Mouse (Mus musculus) kidney, postnatal 0 days (tissue): ENCODE data around the gene Gm21897. TPM values are rescaled to one million over a fixed set of nuclear protein-coding genes. Genes with fewer than 3 reads are reported as not detected.

Experiments used
- ATAC-seq: fragments of 200-750 bp; cut with Nextera tagmentation; replicated peaks from 2 replicates; pipeline ENCODE4 v1.8.0; 2017; ENCODE audit warnings: low read depth, moderate number of reproducible peaks, moderate TSS enrichment, moderate library complexity; ENCODE audit not compliant: low FRiP score
- DNase-seq: peaks from one replicate; pipeline ENCODE4 v3.0.0-alpha.2; 2016; ENCODE audit warnings: low spot score
- H3K27ac ChIP-seq: fragments of 300-500 bp; sonication (generic); 2 replicates; pipeline ENCODE4 v1.5.1; 2014; ENCODE audit warnings: mild to moderate bottlenecking
- H3K27me3 ChIP-seq: fragments of 300-500 bp; sonication (generic); 2 replicates; pipeline ENCODE4 v1.6.1; 2014; ENCODE audit warnings: low read length, mixed read lengths; ENCODE audit not compliant: insufficient read depth
- H3K36me3 ChIP-seq: fragments of 300-500 bp; sonication (generic); 2 replicates; pipeline ENCODE4 v1.6.1; 2014; ENCODE audit warnings: low read length, mixed read lengths; ENCODE audit not compliant: insufficient read depth
- H3K4me1 ChIP-seq: fragments of 300-500 bp; sonication (generic); replicated peaks from 2 replicates; pipeline ENCODE4 v1.6.1; 2014; ENCODE audit warnings: antibody characterized with exemption, low read length, mixed read lengths; ENCODE audit not compliant: insufficient read depth
- H3K4me2 ChIP-seq: fragments of 300-500 bp; sonication (generic); 2 replicates; pipeline ENCODE4 v1.6.1; 2014; ENCODE audit warnings: mild to moderate bottlenecking, low read length, moderate library complexity, mixed read lengths
- H3K4me3 ChIP-seq: fragments of 300-500 bp; sonication (generic); replicated peaks from 2 replicates; pipeline ENCODE4 v1.5.1; 2014; ENCODE audit warnings: low read depth, low read length
- H3K9ac ChIP-seq: fragments of 300-500 bp; sonication (generic); 2 replicates; pipeline ENCODE4 v1.6.1; 2014; ENCODE audit warnings: low read depth, low read length
- H3K9me3 ChIP-seq: fragments of 300-500 bp; sonication (generic); replicated peaks from 2 replicates; pipeline ENCODE4 v1.6.1; 2016; ENCODE audit warnings: low read length, inconsistent platforms, mixed read lengths
- CTCF ChIP-seq: IDR thresholded peaks from 2 replicates; pipeline ENCODE4 v1.5.1; 2016; ENCODE audit warnings: antibody characterized with exemption, low read depth, mild to moderate bottlenecking, moderate library complexity
- WGBS: fragments of 180-500 bp; shearing (Covaris S2); extraction: QIAGEN DNeasy Blood & Tissue Kit; methylation state at CpG from one replicate; pipeline ENCODE4 v1.1.7; 2014; 5-methylcytosine and 5-hydroxymethylcytosine counted together
- polyA plus RNA-seq: library from polyadenylated mRNA; unstranded; fragments of >200 nt; fragmentation: Nextera tagmentation; extraction: Ambion mirVana; gene quantifications from 2 replicates; pipeline ENCODE4 v1.2.1, GENCODE M21; 2015

Gene Gm21897
- polyA plus RNA-seq, 1 experiment from 2014 or later, result not detected

DNA sequence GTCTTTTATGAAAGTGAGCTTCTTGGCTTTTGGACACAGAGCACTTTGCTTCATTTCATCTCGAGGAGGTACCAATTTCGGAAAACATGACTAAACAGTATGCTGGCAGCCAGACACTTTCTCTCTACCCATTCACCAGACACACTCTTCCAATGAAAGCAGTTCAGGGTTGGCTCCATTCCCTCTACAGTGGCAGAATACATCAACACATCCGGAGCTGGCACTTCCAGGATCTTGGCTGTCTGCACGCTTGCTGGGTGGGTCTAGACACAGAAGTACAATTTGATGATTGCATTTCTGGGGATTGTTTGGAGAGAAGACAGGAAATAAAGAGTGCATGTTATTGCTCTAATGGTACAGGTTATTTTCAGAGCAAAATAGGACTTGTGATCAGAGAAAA, 21.8 kb downstream of the Gm21897 start:
- DNase-seq (no peak), ATAC-seq (no peak)
- Histone ChIP-seq H3K4me3 (no peak overlapping the region), H3K27me3 (no peaks in the 10 kb centered on the region), H3K4me1 (no peaks in the 10 kb centered on the region), H3K4me2 (no peak overlapping the region), H3K27ac (no peak overlapping the region), H3K9me3 (no peaks in the 10 kb centered on the region), H3K9ac (no peak overlapping the region), H3K36me3 (no peaks in the 10 kb centered on the region)
- no peak for TF ChIP-seq CTCF
- 83% methylated on average over 4 of the region's 4 CpGs for WGBS

DNA sequence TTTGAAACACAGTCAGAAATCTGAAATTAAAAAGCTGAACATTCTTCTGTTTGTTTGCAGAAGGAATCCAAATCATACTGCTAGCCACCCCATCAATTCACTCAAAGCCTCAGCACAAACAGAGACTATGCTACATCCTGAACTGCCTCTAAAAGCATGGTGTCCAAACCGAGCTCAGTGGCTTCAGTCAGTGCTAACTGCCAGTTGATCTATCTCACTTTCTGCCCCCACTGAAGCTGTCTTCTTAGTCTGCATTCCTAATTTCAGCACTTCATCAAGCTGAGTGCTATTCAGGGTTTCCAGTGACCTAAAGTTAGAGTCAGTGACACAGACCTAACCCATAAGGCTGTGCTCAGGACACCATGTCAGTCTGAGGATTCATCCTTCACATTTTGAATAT, 28.8 kb downstream of the Gm21897 start:
- Histone ChIP-seq H3K27ac (no peak overlapping the region), H3K36me3 (no peaks in the 10 kb centered on the region), H3K4me2 (no peak overlapping the region), H3K27me3 (no peaks in the 10 kb centered on the region), H3K9ac (no peak overlapping the region), H3K9me3 (no peaks in the 10 kb centered on the region), H3K4me1 (no peaks in the 10 kb centered on the region), H3K4me3 (no peak overlapping the region)
- 41% methylated on average over 1 of the region's 1 CpGs for WGBS
- no peak for DNase-seq
- no peak for ATAC-seq
- no peak for TF ChIP-seq CTCF

DNA sequence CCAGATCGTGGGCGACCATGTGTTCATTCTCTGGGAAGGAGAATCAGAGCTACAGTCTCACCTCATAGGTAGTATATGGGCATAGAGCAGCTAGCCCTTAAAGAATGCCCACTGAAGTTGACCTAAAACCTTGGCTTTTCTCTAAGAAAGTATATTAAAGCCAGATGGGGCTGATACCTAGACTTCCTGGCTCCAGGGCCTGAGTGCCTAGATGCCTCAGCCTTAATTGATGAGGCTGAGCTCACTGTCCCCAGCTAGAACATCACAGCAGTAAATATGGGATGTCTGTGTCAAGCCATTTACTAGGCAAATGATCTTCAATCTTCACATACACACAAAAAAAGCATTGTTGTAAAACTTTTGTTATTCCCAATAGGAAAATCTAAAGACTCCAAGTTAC, 32.1 kb downstream of the Gm21897 start:
- 76% methylated on average over 2 of the region's 2 CpGs for WGBS
- H3K4me1 ChIP-seq, result no peaks in the 10 kb centered on the region
- H3K36me3 ChIP-seq, result no peaks in the 10 kb centered on the region
- no peak for ATAC-seq
- no peak overlapping the region for H3K27ac ChIP-seq
- no peak overlapping the region for H3K9ac ChIP-seq
- no peak overlapping the region for H3K4me3 ChIP-seq
- TF ChIP-seq CTCF, result no peak
- H3K4me2 ChIP-seq, result no peak overlapping the region
- DNase-seq, result no peak
- no peaks in the 10 kb centered on the region for H3K9me3 ChIP-seq
- H3K27me3 ChIP-seq, result no peaks in the 10 kb centered on the region

DNA sequence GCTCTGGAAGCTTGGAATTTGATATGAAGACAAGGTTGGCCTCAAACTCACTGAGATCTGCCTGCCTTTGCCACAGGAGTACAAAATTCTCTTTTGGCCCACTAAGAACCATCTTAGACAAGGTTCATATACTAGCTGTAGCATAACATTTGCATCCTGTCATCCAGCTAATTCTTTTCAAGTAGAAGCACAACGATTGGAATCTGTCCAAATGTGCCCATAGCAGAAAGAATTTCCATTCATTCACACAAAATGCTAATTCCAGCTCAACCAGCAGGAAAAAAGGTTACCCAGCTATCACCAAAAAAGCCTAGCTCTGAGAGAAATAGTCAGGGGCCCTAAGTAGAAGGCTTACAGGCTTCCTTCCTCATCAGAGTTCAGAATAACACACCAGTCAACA, 34.0 kb downstream of the Gm21897 start:
- DNase-seq, result no peak
- no peak overlapping the region for H3K4me2 ChIP-seq
- H3K4me1 ChIP-seq, result no peaks in the 10 kb centered on the region
- no peaks in the 10 kb centered on the region for H3K27me3 ChIP-seq
- H3K9me3 ChIP-seq, result no peaks in the 10 kb centered on the region
- no peak for TF ChIP-seq CTCF
- no peak overlapping the region for H3K9ac ChIP-seq
- H3K36me3 ChIP-seq, result no peaks in the 10 kb centered on the region
- 57% methylated on average over 1 of the region's 1 CpGs for WGBS
- no peak for ATAC-seq
- no peak overlapping the region for H3K4me3 ChIP-seq
- no peak overlapping the region for H3K27ac ChIP-seq

DNA sequence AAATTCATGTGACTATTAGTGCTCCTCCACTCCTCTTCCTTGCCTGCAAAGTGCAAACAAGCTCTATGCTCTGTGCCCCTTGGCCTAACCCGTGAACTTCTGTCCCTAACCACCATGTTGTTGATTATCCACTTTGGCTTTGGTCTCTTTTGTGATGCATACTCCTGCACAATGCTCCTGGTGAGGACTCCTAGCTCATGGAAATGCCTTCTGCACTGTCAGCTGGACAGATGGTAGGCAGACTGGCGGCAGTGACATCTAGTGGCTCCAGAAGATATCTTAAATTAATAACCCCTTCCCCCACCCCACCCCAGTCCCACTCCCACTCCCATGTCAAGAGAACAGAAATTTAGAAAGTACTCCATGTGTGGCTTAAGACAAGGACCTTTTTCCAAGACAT, 35.1 kb downstream of the Gm21897 start:
- H3K4me2 ChIP-seq, result no peak overlapping the region
- H3K36me3 ChIP-seq, result no peaks in the 10 kb centered on the region
- WGBS, result 55% methylated on average over 2 of the region's 2 CpGs
- H3K27me3 ChIP-seq, result no peaks in the 10 kb centered on the region
- TF ChIP-seq CTCF, result peak; percentile 44
- H3K4me3 ChIP-seq, result no peak overlapping the region
- no peak overlapping the region for H3K27ac ChIP-seq
- no peak overlapping the region for H3K9ac ChIP-seq
- DNase-seq (no peak), ATAC-seq (no peak)
- no peaks in the 10 kb centered on the region for H3K9me3 ChIP-seq
- H3K4me1 ChIP-seq, result no peaks in the 10 kb centered on the region

DNA sequence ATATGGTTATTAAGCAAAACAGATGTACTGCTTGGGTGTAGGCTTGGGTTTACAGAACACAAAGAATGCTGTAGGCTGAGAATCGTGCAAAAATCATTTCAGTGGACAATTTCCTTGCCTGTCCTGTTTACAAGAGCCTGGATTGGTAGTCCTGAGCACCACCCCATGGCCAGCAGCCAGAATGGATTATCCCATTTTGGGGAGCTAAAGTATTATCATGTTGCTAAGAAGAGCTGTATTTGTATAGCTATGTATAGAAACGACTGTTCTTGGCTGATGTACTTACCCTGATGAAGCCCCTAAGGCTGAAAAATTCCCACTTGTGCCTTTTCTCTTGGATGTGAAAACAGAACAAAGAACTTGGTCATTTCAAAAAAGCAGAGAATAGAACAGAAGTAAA, 37.6 kb downstream of the Gm21897 start:
- H3K4me1 ChIP-seq, result no peaks in the 10 kb centered on the region
- no peaks in the 10 kb centered on the region for H3K36me3 ChIP-seq
- H3K9ac ChIP-seq, result no peak overlapping the region
- H3K4me3 ChIP-seq, result no peak overlapping the region
- no peaks in the 10 kb centered on the region for H3K27me3 ChIP-seq
- H3K4me2 ChIP-seq, result no peak overlapping the region
- no peak for TF ChIP-seq CTCF
- DNase-seq (no peak), ATAC-seq (no peak)
- H3K9me3 ChIP-seq, result no peaks in the 10 kb centered on the region
- WGBS, result 75% methylated on average over 2 of the region's 2 CpGs
- no peak overlapping the region for H3K27ac ChIP-seq

DNA sequence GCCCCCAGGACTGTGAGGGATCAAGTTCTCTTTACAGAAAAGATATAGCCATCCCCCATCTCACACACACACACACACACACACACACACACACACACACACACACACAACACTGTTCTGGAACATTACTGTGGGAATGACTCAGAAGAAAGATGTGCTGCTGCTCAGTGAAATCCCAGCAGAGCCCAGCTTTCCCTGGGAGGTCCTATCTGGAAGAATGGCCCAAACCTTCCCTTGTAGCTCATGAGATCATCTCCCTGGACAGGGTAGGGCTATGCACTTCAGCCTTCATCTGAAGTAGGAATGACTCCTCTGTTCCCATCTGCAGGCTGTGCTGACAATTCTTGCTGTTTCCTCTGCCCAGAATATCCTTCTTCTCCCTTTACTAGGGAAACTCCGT, 38.1 kb downstream of the Gm21897 start:
- TF ChIP-seq CTCF, result no peak
- H3K4me2 ChIP-seq, result no peak overlapping the region
- no peak overlapping the region for H3K9ac ChIP-seq
- ATAC-seq (no peak), DNase-seq (no peak)
- H3K9me3 ChIP-seq, result no peaks in the 10 kb centered on the region
- H3K36me3 ChIP-seq, result no peaks in the 10 kb centered on the region
- no peak overlapping the region for H3K4me3 ChIP-seq
- no peaks in the 10 kb centered on the region for H3K4me1 ChIP-seq
- H3K27ac ChIP-seq, result no peak overlapping the region
- 76% methylated on average over 1 of the region's 1 CpGs for WGBS
- no peaks in the 10 kb centered on the region for H3K27me3 ChIP-seq
